Comparison of ENCODE assay signal across 8 mouse cellular contexts in genomic region chr4:114986591-114987432, GRCm38 (mm10). TPM values are rescaled to one million over a fixed set of nuclear protein-coding genes. Genes with fewer than 3 reads are reported as not detected.
DNase-seq lines count a peak whose midpoint lies in the region; ATAC-seq and TF ChIP-seq lines count a peak whose summit lies in the region.

Gene Cmpk1 (minus strand): TSS chr4:114987241.

- H3K9ac ChIP-seq in hindbrain, embryonic 12.5 days: peak within 1 kb of the TSS; percentile 94
- H3K9ac ChIP-seq in lung, postnatal 0 days (replicated peaks; ENCODE audit: low read depth): peak within 1 kb of the TSS; percentile 87

- no peak for TF ChIP-seq CTCF in Patski (IDR thresholded peaks at IDR 0.05)
- no peak for TF ChIP-seq CTCF in lung, postnatal 0 days (IDR thresholded peaks at IDR 0.05)

- in situ Hi-C loops in Patski (cut with MboI; ENCODE audit: low pct_unique_long_range_greater_than_20kb): no loop called here

- ATAC-seq in Patski: peak; percentile 93
- ATAC-seq in hindbrain, embryonic 12.5 days (ENCODE audit: low FRiP score): peak; percentile 99
- peak; percentile 96 for ATAC-seq in lung, postnatal 0 days

- no peaks in the 10 kb centered on the region for H3K36me3 ChIP-seq in hindbrain, embryonic 12.5 days
- H3K36me3 ChIP-seq in lung, postnatal 0 days (ENCODE audit: insufficient read depth, low read length): no peaks in the 10 kb centered on the region

- no peaks in the 10 kb centered on the region for H3K9me3 ChIP-seq in hindbrain, embryonic 12.5 days (replicated peaks)
- H3K9me3 ChIP-seq in lung, postnatal 0 days (ENCODE audit: low read length): no peaks in the 10 kb centered on the region

- H3K4me2 ChIP-seq in hindbrain, embryonic 12.5 days (replicated peaks): peak within 1 kb of the TSS; percentile 74
- peak within 1 kb of the TSS; percentile 64 for H3K4me2 ChIP-seq in lung, postnatal 0 days (replicated peaks; ENCODE audit: low read depth, low read length)

- H3K4me1 ChIP-seq in hindbrain, embryonic 12.5 days: peaks cover 21% of the 10 kb centered on the region
- H3K4me1 ChIP-seq in lung, postnatal 0 days (ENCODE audit: insufficient read depth, low read depth, low read length): peaks cover 8% of the 10 kb centered on the region; the same call in 1 of the 2 replicates

- WGBS in hindbrain, embryonic 12.5 days: under 1% methylated on average over 80 of the region's 93 CpGs
- 1% methylated on average over 69 of the region's 93 CpGs for WGBS in lung, postnatal 0 days

- POLR2A ChIA-PET in Patski (lab: Charles Lee): interaction anchor here (1.1 kb wide), 1 partner anchor 13 kb away, joined by 4 read pairs; the partner anchor contains the start of gene Stil

- no peak for TF ChIP-seq EP300 in lung, postnatal 0 days (IDR thresholded peaks at IDR 0.05)

- no peak for DNase-seq in Patski (ENCODE audit: low read depth, low spot score)
- peak; percentile 94 for DNase-seq in cerebellum, postnatal 10 days
- peak; percentile 67 to 75 for DNase-seq in frontal cortex, postnatal 14 days (ENCODE audit: low spot score in 2 of 2)
- DNase-seq in layer of hippocampus, postnatal 10 days (ENCODE audit: low spot score in 2 of 2): peak; percentile 80 to 85
- peak; percentile 95 for DNase-seq in lung, postnatal 0 days (ENCODE audit: low spot score)
- peak; percentile 76 for DNase-seq in ovary, postnatal 14 days (ENCODE audit: low spot score)
- DNase-seq in thymus, postnatal 10 days (ENCODE audit: low spot score in 2 of 2): peak; percentile 77 to 82

- no peaks in the 10 kb centered on the region for H3K27me3 ChIP-seq in Patski
- H3K27me3 ChIP-seq in hindbrain, embryonic 12.5 days: no peaks in the 10 kb centered on the region
- no peaks in the 10 kb centered on the region for H3K27me3 ChIP-seq in lung, postnatal 0 days (replicated peaks; ENCODE audit: insufficient read depth, low read length)

- CTCF ChIA-PET in Patski (lab: Charles Lee): interaction anchor here (1.2 to 3.7 kb wide), 3 partner anchors 11 to 42 kb away, joined by 3 to 27 read pairs (median 3); partner anchors contain the start of gene Stil

- peak within 1 kb of the TSS; percentile 100 for H3K27ac ChIP-seq in hindbrain, embryonic 12.5 days
- peak within 1 kb of the TSS; percentile 99 for H3K27ac ChIP-seq in lung, postnatal 0 days (ENCODE audit: low read length)

- H3K4me3 ChIP-seq in hindbrain, embryonic 12.5 days: peak within 1 kb of the TSS; percentile 88
- H3K4me3 ChIP-seq in lung, postnatal 0 days (ENCODE audit: low read depth, low read length): peak within 1 kb of the TSS; percentile 93

RNA-seq across cellular contexts. Expression of gene Cmpk1, which starts in this region (rescaled TPM):
- 85.5 TPM for polyA plus RNA-seq in Patski (2021)
- 137 and 161 TPM in 2 replicates for polyA plus RNA-seq in hindbrain, embryonic 12.5 days (2016; fragmentation: Nextera tagmentation; extraction: Ambion mirVana)
- 100 to 1,000 TPM; 110 to 114 TPM for total RNA-seq in layer of hippocampus, postnatal 10 days (2021)
- polyA plus RNA-seq in lung, postnatal 0 days (2015; fragmentation: Nextera tagmentation; extraction: Ambion mirVana): 94.2 and 96.4 TPM in 2 replicates
